Mouse (Mus musculus): ENCODE results near the gene Map1b. TPM values are rescaled to one million over a fixed set of nuclear protein-coding genes. Genes with fewer than 3 reads are reported as not detected.

The Map1b gene
- polyA plus RNA-seq, 2 experiments, result 17.5 to 142 TPM

GRCm38 (mm10) chr13:99472028-99472427, 44.3 kb downstream of the Map1b start:
- H3K27ac ChIP-seq (replicated peaks; ENCODE audit: low read depth, low read length), result no peak overlapping the region
- H3K9me3 ChIP-seq (ENCODE audit: control insufficient read depth, low read length), result no peaks in the 10 kb centered on the region
- H3K9ac ChIP-seq (ENCODE audit: low read depth, low read length, severe bottlenecking), result no peak overlapping the region
- peaks cover 13% of the 10 kb centered on the region for H3K4me1 ChIP-seq (ENCODE audit: control insufficient read depth, insufficient read depth, low read length)
- H3K36me3 ChIP-seq (ENCODE audit: control insufficient read depth, insufficient read depth, low read length), result no peaks in the 10 kb centered on the region
- no peak for TF ChIP-seq POLR2A (IDR thresholded peaks at IDR 0.05; ENCODE audit: borderline replicate concordance, extremely low read depth, insufficient read depth, insufficient read length)
- ATAC-seq (ENCODE audit: low FRiP score, low read depth) (peak; percentile 72), DNase-seq (ENCODE audit: low spot score) (peak; percentile 30)
- 81% methylated on average over 9 of the region's 9 CpGs for WGBS
- no peak overlapping the region for H3K4me2 ChIP-seq (replicated peaks; ENCODE audit: low read depth, low read length, severe bottlenecking)
- H3K4me3 ChIP-seq (replicated peaks; ENCODE audit: low read length), result no peak overlapping the region
- no peaks in the 10 kb centered on the region for H3K27me3 ChIP-seq (ENCODE audit: control insufficient read depth, insufficient read depth, low read length)

- TF ChIP-seq POLR2A (IDR thresholded peaks at IDR 0.05; ENCODE audit: borderline replicate concordance, extremely low read depth, insufficient read depth, insufficient read length), result no peak
- Histone ChIP-seq H3K27me3 (ENCODE audit: control insufficient read depth, insufficient read depth, low read length) (no peaks in the 10 kb centered on the region), H3K9me3 (ENCODE audit: control insufficient read depth, low read length) (no peaks in the 10 kb centered on the region), H3K4me2 (replicated peaks; ENCODE audit: low read depth, low read length, severe bottlenecking) (no peak overlapping the region), H3K4me3 (replicated peaks; ENCODE audit: low read length) (no peak overlapping the region), H3K4me1 (ENCODE audit: control insufficient read depth, insufficient read depth, low read length) (peaks cover 3% of the 10 kb centered on the region), H3K9ac (ENCODE audit: low read depth, low read length, severe bottlenecking) (no peak overlapping the region), H3K27ac (replicated peaks; ENCODE audit: low read depth, low read length) (no peak overlapping the region), H3K36me3 (ENCODE audit: control insufficient read depth, insufficient read depth, low read length) (no peaks in the 10 kb centered on the region)
- DNase-seq (ENCODE audit: low spot score) (no peak), ATAC-seq (ENCODE audit: low FRiP score, low read depth) (no peak)
- 80% methylated on average over 7 of the region's 7 CpGs for WGBS
Observed at GRCm38 (mm10) chr13:99470084-99470483, 46.3 kb downstream of the Map1b start.

- no peaks in the 10 kb centered on the region for H3K27me3 ChIP-seq (ENCODE audit: control insufficient read depth, insufficient read depth, low read length)
- H3K4me2 ChIP-seq (replicated peaks; ENCODE audit: low read depth, low read length, severe bottlenecking), result no peak overlapping the region
- no peak overlapping the region for H3K4me3 ChIP-seq (replicated peaks; ENCODE audit: low read length)
- H3K27ac ChIP-seq (replicated peaks; ENCODE audit: low read depth, low read length), result no peak overlapping the region
- TF ChIP-seq POLR2A (IDR thresholded peaks at IDR 0.05; ENCODE audit: borderline replicate concordance, extremely low read depth, insufficient read depth, insufficient read length), result no peak
- no peak overlapping the region for H3K9ac ChIP-seq (ENCODE audit: low read depth, low read length, severe bottlenecking)
- 0 out of 2 replicates have a peak, but pooled peaks cover 3% of the 10 kb centered on the region for H3K4me1 ChIP-seq (ENCODE audit: control insufficient read depth, insufficient read depth, low read length)
- no peaks in the 10 kb centered on the region for H3K36me3 ChIP-seq (ENCODE audit: control insufficient read depth, insufficient read depth, low read length)
- 87% methylated on average over 2 of the region's 2 CpGs for WGBS
- no peak for ATAC-seq (ENCODE audit: low FRiP score, low read depth)
- no peak for DNase-seq (ENCODE audit: low spot score)
- no peaks in the 10 kb centered on the region for H3K9me3 ChIP-seq (ENCODE audit: control insufficient read depth, low read length)
Observed at GRCm38 (mm10) chr13:99468267-99468666, 48.1 kb downstream of the Map1b start.

DNA sequence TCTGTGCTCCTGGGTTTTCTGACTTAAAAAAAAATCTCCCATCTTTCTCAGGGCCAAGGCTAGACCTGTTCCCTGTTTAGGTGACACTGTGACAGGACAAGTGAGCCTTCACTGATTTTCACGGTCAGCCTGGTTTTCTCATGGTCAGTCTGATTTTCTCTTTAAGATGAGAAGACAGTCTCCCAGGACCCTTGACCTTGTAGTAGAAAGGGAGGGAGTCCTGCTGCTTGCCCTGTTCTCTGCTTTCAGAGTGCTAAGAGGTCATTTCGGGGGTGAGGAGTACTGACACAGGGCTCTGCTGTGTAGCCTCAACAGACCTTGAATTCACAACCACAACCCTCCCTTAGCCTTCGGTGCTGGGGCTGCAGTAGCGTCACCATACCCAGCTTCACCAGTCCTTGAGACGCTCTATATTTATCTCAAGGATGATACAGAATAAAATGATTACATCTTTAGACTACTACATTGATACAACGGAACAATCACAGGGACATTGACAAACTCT, 49.5 kb downstream of the Map1b start:
- Histone ChIP-seq H3K9me3 (ENCODE audit: control insufficient read depth, low read length) (no peaks in the 10 kb centered on the region), H3K4me1 (ENCODE audit: control insufficient read depth, insufficient read depth, low read length) (0 out of 2 replicates have a peak, but pooled peaks cover 3% of the 10 kb centered on the region), H3K9ac (ENCODE audit: low read depth, low read length, severe bottlenecking) (no peak overlapping the region), H3K27me3 (ENCODE audit: control insufficient read depth, insufficient read depth, low read length) (no peaks in the 10 kb centered on the region), H3K36me3 (ENCODE audit: control insufficient read depth, insufficient read depth, low read length) (no peaks in the 10 kb centered on the region), H3K27ac (replicated peaks; ENCODE audit: low read depth, low read length) (no peak overlapping the region), H3K4me3 (replicated peaks; ENCODE audit: low read length) (no peak overlapping the region), H3K4me2 (replicated peaks; ENCODE audit: low read depth, low read length, severe bottlenecking) (no peak overlapping the region)
- DNase-seq (ENCODE audit: low spot score) (no peak), ATAC-seq (ENCODE audit: low FRiP score, low read depth) (no peak)
- TF ChIP-seq POLR2A (IDR thresholded peaks at IDR 0.05; ENCODE audit: borderline replicate concordance, extremely low read depth, insufficient read depth, insufficient read length), result no peak
- 77% methylated on average over 6 of the region's 6 CpGs for WGBS

DNA sequence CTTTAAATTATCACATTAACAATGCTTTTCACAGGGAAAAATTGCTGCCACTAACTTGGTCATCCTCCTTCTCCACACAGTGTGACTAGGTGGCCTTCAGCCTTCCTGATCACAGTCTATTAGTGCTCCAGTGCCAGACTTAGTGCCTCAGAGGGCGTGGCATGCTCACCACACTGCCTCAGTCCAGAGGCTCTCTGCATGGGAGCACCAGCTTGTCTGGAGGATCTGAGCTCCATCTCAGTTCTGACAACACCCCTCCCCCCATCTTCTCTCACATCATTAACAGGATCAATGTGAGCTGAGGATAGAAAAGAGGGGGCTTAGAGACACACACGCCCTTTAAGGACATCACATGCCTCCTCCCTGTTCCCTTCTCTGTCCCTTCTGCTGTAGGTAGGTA, 50.3 kb downstream of the Map1b start:
- H3K4me1 ChIP-seq (ENCODE audit: control insufficient read depth, insufficient read depth, low read length), result 0 out of 2 replicates have a peak, but pooled peaks cover 3% of the 10 kb centered on the region
- WGBS, result 64% methylated on average over 2 of the region's 2 CpGs
- no peaks in the 10 kb centered on the region for H3K9me3 ChIP-seq (ENCODE audit: control insufficient read depth, low read length)
- H3K27ac ChIP-seq (replicated peaks; ENCODE audit: low read depth, low read length), result no peak overlapping the region
- no peaks in the 10 kb centered on the region for H3K27me3 ChIP-seq (ENCODE audit: control insufficient read depth, insufficient read depth, low read length)
- no peaks in the 10 kb centered on the region for H3K36me3 ChIP-seq (ENCODE audit: control insufficient read depth, insufficient read depth, low read length)
- ATAC-seq (ENCODE audit: low FRiP score, low read depth) (no peak), DNase-seq (ENCODE audit: low spot score) (no peak)
- H3K9ac ChIP-seq (ENCODE audit: low read depth, low read length, severe bottlenecking), result no peak overlapping the region
- TF ChIP-seq POLR2A (IDR thresholded peaks at IDR 0.05; ENCODE audit: borderline replicate concordance, extremely low read depth, insufficient read depth, insufficient read length), result no peak
- no peak overlapping the region for H3K4me3 ChIP-seq (replicated peaks; ENCODE audit: low read length)
- no peak overlapping the region for H3K4me2 ChIP-seq (replicated peaks; ENCODE audit: low read depth, low read length, severe bottlenecking)

DNA sequence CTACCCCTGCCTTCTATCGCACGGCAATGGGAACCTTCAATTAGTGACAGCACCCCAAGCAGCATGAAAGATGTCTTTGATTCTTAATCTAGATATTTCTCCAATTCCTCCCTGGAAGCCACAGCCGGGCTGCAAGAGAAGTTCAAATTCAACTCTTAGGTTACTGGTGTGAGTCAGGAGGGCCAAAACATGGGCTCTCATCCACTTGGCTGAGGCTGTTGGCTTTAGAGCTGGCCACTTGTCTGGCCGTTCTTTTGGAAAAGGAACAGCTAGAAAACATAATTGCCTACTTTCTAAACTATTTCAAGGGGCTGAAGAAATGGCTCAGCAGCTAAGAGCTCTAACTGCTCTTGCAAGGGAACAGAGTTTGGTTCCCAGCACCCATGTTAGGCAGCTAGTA, 51.8 kb downstream of the Map1b start:
- WGBS, result 68% methylated on average over 4 of the region's 4 CpGs
- Histone ChIP-seq H3K4me2 (replicated peaks; ENCODE audit: low read depth, low read length, severe bottlenecking) (no peak overlapping the region), H3K9ac (ENCODE audit: low read depth, low read length, severe bottlenecking) (no peak overlapping the region), H3K27me3 (ENCODE audit: control insufficient read depth, insufficient read depth, low read length) (no peaks in the 10 kb centered on the region), H3K4me1 (ENCODE audit: control insufficient read depth, insufficient read depth, low read length) (0 out of 2 replicates have a peak, but pooled peaks cover 4% of the 10 kb centered on the region), H3K36me3 (ENCODE audit: control insufficient read depth, insufficient read depth, low read length) (no peaks in the 10 kb centered on the region), H3K9me3 (ENCODE audit: control insufficient read depth, low read length) (no peaks in the 10 kb centered on the region), H3K4me3 (replicated peaks; ENCODE audit: low read length) (no peak overlapping the region), H3K27ac (replicated peaks; ENCODE audit: low read depth, low read length) (no peak overlapping the region)
- no peak for TF ChIP-seq POLR2A (IDR thresholded peaks at IDR 0.05; ENCODE audit: borderline replicate concordance, extremely low read depth, insufficient read depth, insufficient read length)
- DNase-seq (ENCODE audit: low spot score), result no peak
- ATAC-seq (ENCODE audit: low FRiP score, low read depth), result no peak
